Mouse (Mus musculus) liver, embryonic 14.5 days (tissue): ENCODE measurements around the gene Sap30. TPM values are rescaled to one million over a fixed set of nuclear protein-coding genes. Genes with fewer than 3 reads are reported as not detected.
A peak's percentile ranks its signal among the peaks of the same experiment; 100 is the strongest.
"Not testable (repeated sequence)": the region's sequence is repeated elsewhere in the genome, so short reads cannot be mapped to it uniquely, and the experiment has no call there.

Source experiments
- ATAC-seq: fragments of 200-750 bp; cut with Nextera tagmentation; 2 replicates; pipeline ENCODE4 v1.8.0; 2017; ENCODE audit warnings: moderate number of reproducible peaks, mild to moderate bottlenecking, moderate library complexity; ENCODE audit not compliant: insufficient read depth
- DNase-seq, 3 experiments: peaks; one replicate each; pipeline ENCODE4 v3.0.0-alpha.2; 2012 to 2013; ENCODE audit warnings: low read depth in 3 of 3, low spot score in 3 of 3
- H3K27ac ChIP-seq: fragments of 300-500 bp; sonication (generic); 2 replicates; pipeline ENCODE4 v1.5.1; 2014; ENCODE audit warnings: moderate library complexity, mild to moderate bottlenecking, control low read depth, inconsistent platforms
- H3K27me3 ChIP-seq: fragments of 300-500 bp; sonication (generic); 2 replicates; pipeline ENCODE4 v1.6.1; 2014; ENCODE audit warnings: mild to moderate bottlenecking, low read length, moderate library complexity; ENCODE audit not compliant: control insufficient read depth, insufficient read depth
- H3K36me3 ChIP-seq: fragments of 300-500 bp; sonication (generic); replicated peaks from 2 replicates; pipeline ENCODE4 v1.6.1; 2014; ENCODE audit warnings: low read depth; ENCODE audit not compliant: control insufficient read depth, insufficient read depth
- H3K4me1 ChIP-seq, 2 experiments: fragments of 200-500 bp in 1 of 2; fragments of 300-500 bp in 1 of 2; sonication (generic) in 1 of 2; replicated peaks; 2 replicates each; pipeline ENCODE4 v1.6.1; 2012 to 2014; ENCODE audit warnings: antibody characterized with exemption in 1 of 2, inconsistent platforms in 1 of 2, low read length in 1 of 2; ENCODE audit not compliant: control insufficient read depth in 2 of 2, insufficient read depth in 2 of 2
- H3K4me2 ChIP-seq: fragments of 300-500 bp; sonication (generic); 2 replicates; pipeline ENCODE4 v1.6.1; 2014; ENCODE audit warnings: low read depth, mild to moderate bottlenecking, control low read depth, moderate library complexity
- H3K4me3 ChIP-seq, 2 experiments: fragments of 200-500 bp in 1 of 2; fragments of 300-500 bp in 1 of 2; sonication (generic) in 1 of 2; 2 replicates each; pipeline ENCODE4 v1.5.1; 2012 to 2014; ENCODE audit warnings: low read depth in 2 of 2, low read length in 2 of 2, mild to moderate bottlenecking in 2 of 2, control low read depth in 1 of 2, inconsistent platforms in 1 of 2, moderate library complexity in 1 of 2; ENCODE audit not compliant: insufficient read depth in 1 of 2
- H3K9ac ChIP-seq: fragments of 300-500 bp; sonication (generic); replicated peaks from 2 replicates; pipeline ENCODE4 v1.6.1; 2014; ENCODE audit warnings: mild to moderate bottlenecking, control low read depth, moderate library complexity
- H3K9me3 ChIP-seq: fragments of 300-500 bp; sonication (generic); 2 replicates; pipeline ENCODE4 v1.6.1; 2016; ENCODE audit warnings: low read length, mixed read lengths; ENCODE audit not compliant: control insufficient read depth
- CTCF ChIP-seq: IDR thresholded peaks from 2 replicates; pipeline ENCODE4 v1.5.1; 2016; ENCODE audit warnings: antibody characterized with exemption, low read depth, control low read depth
- EP300 ChIP-seq: IDR thresholded peaks from 2 replicates; pipeline ENCODE4 v1.6.1; 2016; ENCODE audit warnings: antibody characterized with exemption, low read depth
- WGBS: fragments of 180-500 bp; shearing (Covaris S2); extraction: QIAGEN DNeasy Blood & Tissue Kit; methylation state at CpG from one replicate; pipeline ENCODE4 v1.1.7; 2014; ENCODE audit not compliant: insufficient replicate concordance; 5-methylcytosine and 5-hydroxymethylcytosine counted together
- polyA plus RNA-seq, 2 experiments: library from polyadenylated mRNA; depleted of rRNA in 1 of 2; stranded (reverse) in 1 of 2; unstranded in 1 of 2; fragments of >200 nt; fragmentation: Nextera tagmentation in 1 of 2; extraction: Ambion mirVana in 1 of 2; gene quantifications; 2 replicates each; pipeline versions ENCODE4 v1.2.1 to v1.2.3; 2012 to 2014

Gene Sap30
- polyA plus RNA-seq, 2 experiments: 10.6 to 14.4 TPM

DNA sequence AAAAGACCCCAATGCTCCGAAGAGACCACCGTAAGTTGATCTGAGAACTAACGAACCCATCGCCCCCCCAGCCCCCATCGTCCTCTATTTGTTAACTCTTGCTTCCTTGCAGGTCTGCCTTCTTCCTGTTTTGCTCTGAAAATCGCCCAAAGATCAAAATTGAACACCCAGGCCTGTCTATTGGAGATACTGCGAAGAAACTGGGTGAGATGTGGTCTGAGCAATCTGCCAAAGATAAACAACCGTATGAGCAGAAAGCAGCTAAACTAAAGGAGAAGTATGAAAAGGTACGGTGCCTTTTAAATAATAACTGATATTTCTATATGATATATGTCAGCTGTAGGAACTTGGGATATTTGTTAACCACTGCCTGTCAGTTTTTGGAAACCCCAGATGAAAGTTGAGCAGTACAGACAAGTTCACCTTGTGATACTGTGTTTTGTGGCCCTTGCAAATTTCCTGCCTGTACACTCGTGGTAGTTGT is 25.6 kb upstream of the Sap30 start:
- H3K36me3 ChIP-seq: peaks cover 49% of the 10 kb centered on the region
- H3K9ac ChIP-seq: peak overlapping the region; percentile 100
- peak overlapping the region; percentile 99 for H3K27ac ChIP-seq
- TF ChIP-seq EP300: peak; percentile 35; the same call in 1 of the 2 replicates
- 3% methylated on average over 10 of the region's 10 CpGs for WGBS
- DNase-seq, H3K9me3 ChIP-seq, ATAC-seq, H3K27me3 ChIP-seq: not testable (repeated sequence)
- H3K4me2 ChIP-seq: peak overlapping the region; percentile 88
- peak overlapping the region; percentile 84 to 100 for H3K4me3 ChIP-seq
- H3K4me1 ChIP-seq: peaks cover 8 to 12% of the 10 kb centered on the region in 2 experiments; a peak in 3 of 4 replicates

DNA sequence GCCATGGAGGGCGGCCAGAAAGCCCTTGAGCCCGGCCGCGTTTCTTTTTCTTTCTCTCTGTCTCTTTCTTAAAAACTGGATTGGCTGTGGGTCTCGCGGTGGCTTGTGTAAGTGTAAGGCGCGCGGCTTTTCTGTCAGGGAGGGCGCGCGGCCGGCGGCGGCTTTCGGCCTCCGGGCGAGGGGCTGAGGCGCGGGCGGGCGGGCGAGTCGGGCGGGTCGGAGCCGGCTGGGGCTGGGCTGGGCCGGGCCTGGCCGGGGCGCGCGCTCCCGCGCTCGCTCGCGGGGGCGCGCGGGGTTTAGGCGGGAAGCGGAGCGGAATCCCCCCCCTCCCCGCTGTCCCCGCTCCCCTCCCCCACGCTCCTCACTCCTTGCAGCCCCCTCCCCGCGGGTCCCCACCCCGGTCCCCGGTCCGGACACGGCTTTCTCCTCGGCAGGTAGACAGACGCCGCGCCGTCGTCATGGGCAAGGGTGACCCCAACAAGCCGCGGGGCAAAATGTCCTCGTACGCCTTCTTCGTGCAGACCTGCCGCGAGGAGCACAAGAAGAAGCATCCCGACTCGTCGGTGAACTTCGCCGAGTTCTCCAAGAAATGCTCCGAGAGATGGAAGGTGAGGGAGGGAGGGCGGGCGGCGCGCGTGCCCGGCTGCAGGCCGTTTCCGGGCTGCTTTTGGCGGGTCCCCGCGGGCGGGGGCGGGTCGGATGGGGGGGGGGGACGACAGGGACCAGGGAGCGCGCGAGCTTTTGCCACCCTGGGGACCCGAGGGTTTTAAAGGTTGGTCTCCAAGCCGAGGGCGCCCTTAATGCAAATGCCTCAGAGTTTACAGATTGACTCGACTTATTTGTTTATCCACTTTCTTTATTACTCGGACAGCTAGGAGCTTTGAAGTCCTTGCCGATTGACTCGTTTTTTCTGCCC is 24.7 kb upstream of the Sap30 start:
- TF ChIP-seq CTCF (no peak), EP300 (no peak)
- H3K36me3 ChIP-seq: peaks cover 41% of the 10 kb centered on the region
- WGBS: under 1% methylated on average over 80 of the region's 96 CpGs
- H3K27me3 ChIP-seq: no peaks in the 10 kb centered on the region
- H3K9me3 ChIP-seq: no peaks in the 10 kb centered on the region
- DNase-seq (no peak), ATAC-seq (peak; percentile 54)
- peak overlapping the region; percentile 99 for H3K27ac ChIP-seq
- H3K9ac ChIP-seq: peak overlapping the region; percentile 100
- peaks cover 8 to 12% of the 10 kb centered on the region in 2 experiments; a peak in 3 of 4 replicates for H3K4me1 ChIP-seq
- peak overlapping the region; percentile 84 to 100 for H3K4me3 ChIP-seq
- H3K4me2 ChIP-seq: peak overlapping the region; percentile 88

DNA sequence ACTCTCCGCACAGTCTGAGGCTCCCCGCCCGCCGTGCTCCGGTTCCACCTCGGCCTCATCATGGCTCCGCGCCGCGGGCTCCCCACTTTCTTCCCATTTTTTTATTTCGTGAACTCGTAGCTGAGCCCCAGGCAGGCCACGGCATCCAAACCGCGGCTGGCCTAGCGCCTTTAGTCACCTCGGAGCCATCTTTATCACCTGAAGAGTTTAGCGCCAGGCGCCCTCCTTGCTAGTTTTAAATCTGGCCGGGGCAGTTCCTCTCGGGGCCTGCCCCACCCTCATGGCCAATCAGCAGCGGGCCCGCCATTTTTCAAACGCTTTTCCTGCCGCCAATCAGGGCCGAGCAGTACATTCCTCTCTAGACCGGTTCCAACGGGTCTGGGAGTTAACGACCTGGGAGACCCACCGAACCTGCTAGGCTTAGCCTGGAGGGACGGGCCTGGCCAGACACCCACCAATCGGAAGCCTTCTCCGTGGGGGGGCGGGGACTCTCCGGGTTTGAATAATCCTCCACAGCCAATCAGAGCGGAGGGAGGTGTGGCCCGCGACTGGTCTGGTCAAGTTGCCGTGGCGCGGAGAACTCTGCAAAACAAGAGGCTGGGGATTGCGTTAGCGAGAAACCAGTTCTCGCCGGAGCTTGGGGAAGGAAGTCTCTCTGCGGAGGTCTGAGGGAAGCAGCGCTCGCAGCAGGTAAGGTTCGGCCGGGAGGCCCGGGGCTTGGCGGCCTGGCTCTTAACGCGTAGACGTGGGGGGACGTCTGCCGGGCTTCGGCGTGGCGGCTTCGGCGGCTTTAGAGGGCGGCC is 23.9 kb upstream of the Sap30 start, which contains the start of gene Hmgb2:
Hmgb2 (plus strand) TSS at position 592 of the 803 bp plus-strand sequence.
- Histone ChIP-seq H3K27me3 (no peaks in the 10 kb centered on the region), H3K4me3 (peak within 1 kb of the TSS; percentile 84 to 100), H3K4me2 (peak within 1 kb of the TSS; percentile 96), H3K9me3 (no peaks in the 10 kb centered on the region), H3K9ac (peak within 1 kb of the TSS; percentile 100), H3K27ac (peak within 1 kb of the TSS; percentile 99), H3K4me1 (peaks cover 8 to 12% of the 10 kb centered on the region in 2 experiments; a peak in 3 of 4 replicates), H3K36me3 (peaks cover 34% of the 10 kb centered on the region)
- peak; percentile 100 for DNase-seq
- peak; percentile 99 for ATAC-seq
- under 1% methylated on average over 63 of the region's 63 CpGs for WGBS
- TF ChIP-seq CTCF (no peak), EP300 (peak; percentile 82)

DNA sequence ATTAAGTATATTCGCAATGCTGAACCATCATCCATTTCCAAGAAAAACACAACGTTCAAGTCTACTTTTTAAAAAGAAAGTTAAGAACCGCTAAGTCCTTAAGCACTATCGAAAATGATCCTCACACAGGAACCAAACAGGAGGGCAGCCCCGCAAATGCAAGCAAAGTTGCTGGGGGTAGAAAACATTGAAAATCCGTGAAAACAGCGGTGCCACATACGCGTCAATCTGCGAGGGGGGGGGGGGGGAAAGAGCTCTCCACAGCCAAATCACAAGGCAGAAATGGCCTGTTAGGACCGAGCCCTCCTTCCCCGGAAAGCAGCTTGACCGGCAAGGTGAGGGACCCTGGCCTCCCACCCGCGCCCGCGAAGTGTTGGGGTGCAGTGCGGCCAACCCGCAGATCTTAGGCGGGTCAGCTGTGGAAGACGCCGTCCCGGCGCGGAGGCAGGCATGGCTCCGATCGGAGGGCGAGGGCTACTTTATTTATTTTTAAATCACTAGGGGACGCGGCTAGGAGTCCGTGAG is 23.2 kb upstream of the Sap30 start:
- Histone ChIP-seq H3K27ac (peak overlapping the region; percentile 86), H3K4me1 (peaks cover 12 to 15% of the 10 kb centered on the region in 2 experiments), H3K36me3 (peaks cover 27% of the 10 kb centered on the region), H3K9ac (peak overlapping the region; percentile 87), H3K27me3 (no peaks in the 10 kb centered on the region), H3K9me3 (no peaks in the 10 kb centered on the region), H3K4me3 (peak overlapping the region; percentile 71 to 100), H3K4me2 (peak overlapping the region; percentile 96)
- ATAC-seq: no peak; the same call in 1 of the 2 replicates
- DNase-seq: no peak
- TF ChIP-seq CTCF: no peak
- 3% methylated on average over 31 of the region's 31 CpGs for WGBS
